In the genomic region with DNA sequence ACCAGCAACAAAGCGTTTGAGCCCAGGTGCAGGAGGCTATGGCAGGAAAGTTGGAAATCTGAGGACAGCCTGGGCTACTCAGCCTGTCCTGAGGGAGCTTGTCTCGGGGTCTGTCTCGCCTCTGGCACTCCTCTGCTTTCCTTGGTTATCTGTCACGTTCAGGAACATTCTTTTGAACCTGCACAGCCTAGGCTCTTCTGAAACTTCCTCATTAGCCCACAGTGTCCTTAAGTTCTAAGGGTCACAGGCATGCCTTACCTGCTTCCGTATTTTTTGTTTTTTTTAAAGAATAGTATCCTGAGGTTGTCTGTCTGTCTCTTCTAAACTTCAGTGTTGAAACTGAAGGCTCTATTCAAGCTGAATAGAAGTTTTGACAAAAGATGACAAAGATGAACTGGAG, we compare ENCODE assay signal across 8 mouse cellular contexts. TPM values are rescaled to one million over a fixed set of nuclear protein-coding genes. Genes with fewer than 3 reads are reported as not detected.
DNase-seq lines count a peak whose midpoint lies in the region; ATAC-seq and TF ChIP-seq lines count a peak whose summit lies in the region.

Ppp2r5a (minus strand) TSS at position 199 of the 400 bp plus-strand sequence.

- no peak for ATAC-seq in neural tube, embryonic 11.5 days (ENCODE audit: insufficient read depth, low FRiP score, low TSS enrichment)

- no peak for TF ChIP-seq CTCF in liver, adult 2 months (IDR thresholded peaks at IDR 0.05; ENCODE audit: low read depth, low read length)

- no peaks in the 10 kb centered on the region for H3K36me3 ChIP-seq in liver, adult 2 months (ENCODE audit: control insufficient read depth, insufficient read depth, low read length)
- no peaks in the 10 kb centered on the region for H3K36me3 ChIP-seq in neural tube, embryonic 11.5 days (ENCODE audit: control insufficient read depth, insufficient read depth, low read length)

- H3K9ac ChIP-seq in liver, adult 2 months (ENCODE audit: low read depth, low read length): no peak within 1 kb of the TSS
- no peak within 1 kb of the TSS for H3K9ac ChIP-seq in neural tube, embryonic 11.5 days (ENCODE audit: low read length)

- H3K4me3 ChIP-seq in liver, adult 2 months (ENCODE audit: insufficient read depth, low read depth, low read length): no peak within 1 kb of the TSS
- H3K4me3 ChIP-seq in neural tube, embryonic 11.5 days (ENCODE audit: low read depth, low read length): no peak within 1 kb of the TSS

- H3K9me3 ChIP-seq in neural tube, embryonic 11.5 days (ENCODE audit: control insufficient read depth, low read length): no peaks in the 10 kb centered on the region

- no peak within 1 kb of the TSS for H3K4me2 ChIP-seq in neural tube, embryonic 11.5 days (ENCODE audit: low read depth)

- intact Hi-C loops in gastrocnemius, postnatal 14 days (cut with DNase I; ENCODE audit: low total_unique reads): no loop called here

- no peak within 1 kb of the TSS for H3K27ac ChIP-seq in liver, adult 2 months (replicated peaks; ENCODE audit: insufficient read depth, low read depth, low read length)
- no peak within 1 kb of the TSS for H3K27ac ChIP-seq in neural tube, embryonic 11.5 days (ENCODE audit: low read depth, low read length)

- no peak for DNase-seq in liver, adult 2 months (ENCODE audit: extremely low read depth, low read depth, low spot score)
- no peak for DNase-seq in liver
- no peak for DNase-seq in adrenal gland, postnatal 25 days
- DNase-seq in gastrocnemius, postnatal 14 days: no peak
- DNase-seq in layer of hippocampus, postnatal 10 days (ENCODE audit: low spot score in 2 of 2): no peak
- no peak for DNase-seq in neural tube, embryonic 11.5 days (ENCODE audit: low spot score)
- no peak for DNase-seq in ovary, postnatal 36 days (ENCODE audit: low spot score)
- no peak for DNase-seq in thymus, postnatal 4 days

- WGBS in liver, adult 2 months: 83% methylated on average over 5 of the region's 5 CpGs
- WGBS in neural tube, embryonic 11.5 days: 63% methylated on average over 5 of the region's 5 CpGs

- no peaks in the 10 kb centered on the region for H3K27me3 ChIP-seq in liver, adult 2 months (ENCODE audit: control insufficient read depth, insufficient read depth, low read length)
- no peaks in the 10 kb centered on the region for H3K27me3 ChIP-seq in neural tube, embryonic 11.5 days (ENCODE audit: control insufficient read depth, insufficient read depth, low read length)

- TF ChIP-seq POLR2A in liver, adult 2 months (IDR thresholded peaks at IDR 0.05; ENCODE audit: extremely low read depth, insufficient read depth, low read length): no peak

- no peaks in the 10 kb centered on the region for H3K79me2 ChIP-seq in liver, adult 2 months (ENCODE audit: control insufficient read depth, insufficient read depth, low read length)

- no peaks in the 10 kb centered on the region for H3K4me1 ChIP-seq in liver, adult 2 months (ENCODE audit: control insufficient read depth, insufficient read depth, low read length)
- no peaks in the 10 kb centered on the region for H3K4me1 ChIP-seq in neural tube, embryonic 11.5 days (ENCODE audit: control insufficient read depth, insufficient read depth, low read length)

RNA-seq across cellular contexts. Expression of gene Ppp2r5a, which starts in this region (rescaled TPM):
- total RNA-seq in liver, adult 2 months (2014; rRNA removed): 149 and 170 TPM in 2 replicates
- 75.3 and 80.3 TPM in 2 replicates for polyA plus RNA-seq in liver, adult 2 months (2012; rRNA removed)
- 162 and 192 TPM in 2 replicates for total RNA-seq in adrenal gland, postnatal 25 days (2021)
- 10 to 100 TPM; 63.0 to 67.2 TPM for total RNA-seq in gastrocnemius, postnatal 14 days (2021)
- 10 to 100 TPM; 56.0 to 59.1 TPM for total RNA-seq in layer of hippocampus, postnatal 10 days (2021)
- 18.1 and 22.6 TPM in 2 replicates for polyA plus RNA-seq in neural tube, embryonic 11.5 days (2014; fragmentation: Nextera tagmentation; extraction: Ambion mirVana)
